Mouse (Mus musculus) thymus, adult 2 months (tissue): ENCODE measurements at regions not wholly inside any gene's neighbourhood (a gene's known extent, or its start where the extent isn't known, plus 50 kb on each side); places are given as distances from the start of the nearest gene placed in this dataset.

Experiments
- CTCF ChIP-seq: fragments of 200-500 bp; IDR thresholded peaks from 2 replicates; pipeline ENCODE4 v1.5.1; 2012; ENCODE audit warnings: mild to moderate bottlenecking, control low read depth, low read length, moderate library complexity, borderline replicate concordance; ENCODE audit not compliant: control insufficient read depth, poor library complexity, insufficient read depth; ENCODE audit errors: extremely low read depth
- POLR2A ChIP-seq: fragments of 200-500 bp; IDR thresholded peaks from 2 replicates; pipeline ENCODE4 v1.6.1; 2012; ENCODE audit warnings: mild to moderate bottlenecking, low read length, control low read depth, moderate library complexity; ENCODE audit not compliant: control insufficient read depth, poor library complexity, insufficient read depth; ENCODE audit errors: extremely low read depth

GRCm38 (mm10) chr9:33295925-33296324 lies 659.9 kb downstream of the Ets1 start:
- TF ChIP-seq POLR2A = no peak
- no peak for TF ChIP-seq CTCF
